ENCODE assay signal across 8 mouse cellular contexts in genomic region chr15:62127602-62128158, GRCm38 (mm10).
A peak's percentile ranks its signal among the peaks of the same experiment; 100 is the strongest.
DNase-seq lines count a peak whose midpoint lies in the region; ATAC-seq and TF ChIP-seq lines count a peak whose summit lies in the region.

No protein-coding gene starts in this region.

- TF ChIP-seq CTCF in lung, adult 2 months (IDR thresholded peaks at IDR 0.05; ENCODE audit: insufficient read depth, low read length) = no peak

- no peaks in the 10 kb centered on the region for H3K27me3 ChIP-seq in lung, embryonic 15.5 days
- H3K27me3 ChIP-seq in hindbrain, embryonic 16.5 days (replicated peaks; ENCODE audit: control insufficient read depth, insufficient read depth, low read length) = no peaks in the 10 kb centered on the region
- no peaks in the 10 kb centered on the region for H3K27me3 ChIP-seq in midbrain, embryonic 12.5 days

- no peak overlapping the region for H3K9ac ChIP-seq in lung, embryonic 15.5 days
- H3K9ac ChIP-seq in hindbrain, embryonic 16.5 days (ENCODE audit: low read depth, low read length) = peak overlapping the region; percentile 23; the same call in 1 of the 2 replicates
- H3K9ac ChIP-seq in midbrain, embryonic 12.5 days (replicated peaks) = no peak overlapping the region

- peak; percentile 13; the same call in 1 of the 2 replicates for ATAC-seq in lung, embryonic 15.5 days (ENCODE audit: borderline replicate concordance, extremely low read depth, low FRiP score, low TSS enrichment)
- peak; percentile 78 for ATAC-seq in erythroblast, adult 5-6 weeks (replicated peaks; ENCODE audit: low FRiP score, poor library complexity, severe bottlenecking)
- peak; percentile 52 for ATAC-seq in hindbrain, embryonic 16.5 days
- peak; percentile 74 for ATAC-seq in midbrain, embryonic 12.5 days (ENCODE audit: low FRiP score, low read depth)

- 36% methylated on average over 11 of the region's 11 CpGs for WGBS in lung, embryonic 15.5 days
- 54% methylated on average over 11 of the region's 11 CpGs for WGBS in lung, adult 2 months
- WGBS in hindbrain, embryonic 16.5 days = 35% methylated on average over 11 of the region's 11 CpGs
- 20% methylated on average over 11 of the region's 11 CpGs for WGBS in midbrain, embryonic 12.5 days

- no peak for DNase-seq in lung, adult 2 months
- DNase-seq in ovary, postnatal 36 days (ENCODE audit: low spot score) = no peak
- DNase-seq in adrenal gland, postnatal 10 days = no peak
- DNase-seq in left cerebral cortex, adult 18-20 months (ENCODE audit: low spot score in 2 of 2) = no peak

- H3K4me3 ChIP-seq in lung, embryonic 15.5 days = no peak overlapping the region
- no peak overlapping the region for H3K4me3 ChIP-seq in lung, adult 2 months (replicated peaks; ENCODE audit: extremely low read depth, low read depth, low read length)
- no peak overlapping the region for H3K4me3 ChIP-seq in hindbrain, embryonic 16.5 days (ENCODE audit: low read length)
- H3K4me3 ChIP-seq in midbrain, embryonic 12.5 days = no peak overlapping the region

- H3K27ac ChIP-seq in lung, embryonic 15.5 days = no peak overlapping the region
- H3K27ac ChIP-seq in hindbrain, embryonic 16.5 days (ENCODE audit: low read depth, low read length) = no peak overlapping the region
- no peak overlapping the region for H3K27ac ChIP-seq in midbrain, embryonic 12.5 days (replicated peaks)

- no peak for TF ChIP-seq POLR2A in lung, adult 2 months (IDR thresholded peaks at IDR 0.05; ENCODE audit: borderline replicate concordance, extremely low read depth, low read depth, low read length)

- peaks cover 19% of the 10 kb centered on the region for H3K4me1 ChIP-seq in lung, embryonic 15.5 days
- H3K4me1 ChIP-seq in lung, adult 2 months (ENCODE audit: control insufficient read depth, insufficient read depth, low read length) = peaks cover 3% of the 10 kb centered on the region; the same call in 1 of the 2 replicates
- peaks cover 4% of the 10 kb centered on the region for H3K4me1 ChIP-seq in hindbrain, embryonic 16.5 days (ENCODE audit: control insufficient read depth, insufficient read depth, low read depth, low read length)
- peaks cover 10% of the 10 kb centered on the region for H3K4me1 ChIP-seq in midbrain, embryonic 12.5 days

- no peaks in the 10 kb centered on the region for H3K36me3 ChIP-seq in lung, embryonic 15.5 days
- no peaks in the 10 kb centered on the region for H3K36me3 ChIP-seq in hindbrain, embryonic 16.5 days (ENCODE audit: control insufficient read depth, insufficient read depth, low read length)
- no peaks in the 10 kb centered on the region for H3K36me3 ChIP-seq in midbrain, embryonic 12.5 days

- H3K4me2 ChIP-seq in lung, embryonic 15.5 days = no peak overlapping the region
- H3K4me2 ChIP-seq in hindbrain, embryonic 16.5 days (ENCODE audit: low read length) = no peak overlapping the region
- H3K4me2 ChIP-seq in midbrain, embryonic 12.5 days (replicated peaks) = no peak overlapping the region

- no peaks in the 10 kb centered on the region for H3K9me3 ChIP-seq in lung, embryonic 15.5 days
- H3K9me3 ChIP-seq in hindbrain, embryonic 16.5 days (ENCODE audit: control insufficient read depth, low read length) = no peaks in the 10 kb centered on the region
- H3K9me3 ChIP-seq in midbrain, embryonic 12.5 days = no peaks in the 10 kb centered on the region

Comparison
In these comparisons a context has a peak if more than half of its experiments do, and no peak if none do; other contexts are left out.
1. ATAC-seq: peak in every context shown above with its lines; median percentile 78 in erythroblast, adult 5-6 weeks; 74 in midbrain, embryonic 12.5 days; 52 in hindbrain, embryonic 16.5 days; 13 in lung, embryonic 15.5 days.